Mouse (Mus musculus): ENCODE measurements around the gene Mpnd. TPM values are rescaled to one million over a fixed set of nuclear protein-coding genes. Genes with fewer than 3 reads are reported as not detected.

The Mpnd gene
- polyA plus RNA-seq, 1 experiment: 55.4 TPM

DNA sequence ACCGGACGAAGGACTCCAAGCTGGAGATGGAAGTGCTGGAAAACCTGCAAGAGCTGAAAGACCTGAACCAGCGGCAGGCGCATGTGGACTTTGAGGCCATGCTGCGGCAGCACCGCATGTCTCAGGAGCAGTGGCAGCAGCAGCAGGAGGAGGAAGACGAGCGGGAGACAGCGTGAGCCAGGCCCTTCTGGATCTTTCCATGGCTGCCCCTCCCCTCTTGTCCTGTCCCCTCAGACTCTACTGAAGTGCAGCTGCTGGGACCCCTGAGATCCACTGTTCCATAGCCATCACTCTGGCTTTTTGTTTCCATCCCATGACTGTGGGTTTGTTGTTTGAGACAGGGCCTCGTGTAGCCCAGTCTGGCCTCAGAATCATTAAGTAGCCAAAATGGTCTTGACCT is 41.0 kb upstream of the Mpnd start:
- peaks cover 12% of the 10 kb centered on the region for H3K79me2 ChIP-seq (ENCODE audit: control insufficient read depth, insufficient read depth)
- H3K36me3 ChIP-seq (ENCODE audit: control insufficient read depth, insufficient read depth): peaks cover 31% of the 10 kb centered on the region
- no peaks in the 10 kb centered on the region for H3K27me3 ChIP-seq (ENCODE audit: control insufficient read depth, insufficient read depth, insufficient read length)
- peaks cover 11% of the 10 kb centered on the region for H3K79me3 ChIP-seq (ENCODE audit: low read depth)
- no peak for TF ChIP-seq FOSL1 (IDR thresholded peaks at IDR 0.05; ENCODE audit: insufficient read depth, low read length, poor library complexity, severe bottlenecking)
- no peak for TF ChIP-seq USF1 (IDR thresholded peaks at IDR 0.05; ENCODE audit: low read depth)
- no peak for TF ChIP-seq MYOD1 (IDR thresholded peaks at IDR 0.05; ENCODE audit: control insufficient read depth, insufficient read length, low read depth)
- TF ChIP-seq MYOG (IDR thresholded peaks at IDR 0.05; ENCODE audit: control insufficient read depth, extremely low read depth, insufficient read length): no peak
- no peak for TF ChIP-seq CEBPB (IDR thresholded peaks at IDR 0.05; ENCODE audit: low read depth)
- no peak for TF ChIP-seq CTCF (IDR thresholded peaks at IDR 0.05; ENCODE audit: control insufficient read depth, insufficient read depth, insufficient read length)
- no peak for TF ChIP-seq MAX (IDR thresholded peaks at IDR 0.05)
- no peak overlapping the region for H3ac ChIP-seq (ENCODE audit: control insufficient read depth, insufficient read length, low read depth)
- H3K4me3 ChIP-seq (ENCODE audit: insufficient read depth, poor library complexity, severe bottlenecking): no peak overlapping the region

DNA sequence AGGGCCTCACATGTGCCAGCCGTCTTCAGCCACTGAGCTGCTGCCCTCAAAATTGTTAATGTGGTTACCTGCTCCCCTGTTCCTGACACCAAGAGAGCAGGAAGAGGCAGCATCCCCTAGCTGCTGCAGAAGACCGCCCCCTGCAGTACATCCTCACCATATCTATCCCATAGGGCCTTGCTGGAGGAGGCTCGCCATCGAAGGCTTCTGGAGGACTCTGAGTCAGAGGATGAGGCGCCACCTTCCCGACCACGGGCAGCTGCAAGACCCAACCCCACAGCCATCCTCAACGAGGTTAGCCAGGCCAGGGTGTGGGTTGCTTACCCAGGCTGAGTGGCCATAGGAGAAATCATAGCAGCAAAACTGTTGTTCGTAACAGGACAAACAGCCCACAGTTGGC is 40.5 kb upstream of the Mpnd start:
- no peak overlapping the region for H3ac ChIP-seq (ENCODE audit: control insufficient read depth, insufficient read length, low read depth)
- peaks cover 31% of the 10 kb centered on the region for H3K36me3 ChIP-seq (ENCODE audit: control insufficient read depth, insufficient read depth)
- H3K79me3 ChIP-seq (ENCODE audit: low read depth): peaks cover 7% of the 10 kb centered on the region
- peaks cover 7% of the 10 kb centered on the region for H3K79me2 ChIP-seq (ENCODE audit: control insufficient read depth, insufficient read depth)
- H3K27me3 ChIP-seq (ENCODE audit: control insufficient read depth, insufficient read depth, insufficient read length): no peaks in the 10 kb centered on the region
- H3K4me3 ChIP-seq (ENCODE audit: insufficient read depth, poor library complexity, severe bottlenecking): no peak overlapping the region
- TF ChIP-seq MYOG (IDR thresholded peaks at IDR 0.05; ENCODE audit: control insufficient read depth, extremely low read depth, insufficient read length) (no peak), CTCF (IDR thresholded peaks at IDR 0.05; ENCODE audit: control insufficient read depth, insufficient read depth, insufficient read length) (no peak), MAX (IDR thresholded peaks at IDR 0.05) (no peak), MYOD1 (IDR thresholded peaks at IDR 0.05; ENCODE audit: control insufficient read depth, insufficient read length, low read depth) (no peak), USF1 (IDR thresholded peaks at IDR 0.05; ENCODE audit: low read depth) (no peak), CEBPB (IDR thresholded peaks at IDR 0.05; ENCODE audit: low read depth) (no peak), FOSL1 (IDR thresholded peaks at IDR 0.05; ENCODE audit: insufficient read depth, low read length, poor library complexity, severe bottlenecking) (no peak)

DNA sequence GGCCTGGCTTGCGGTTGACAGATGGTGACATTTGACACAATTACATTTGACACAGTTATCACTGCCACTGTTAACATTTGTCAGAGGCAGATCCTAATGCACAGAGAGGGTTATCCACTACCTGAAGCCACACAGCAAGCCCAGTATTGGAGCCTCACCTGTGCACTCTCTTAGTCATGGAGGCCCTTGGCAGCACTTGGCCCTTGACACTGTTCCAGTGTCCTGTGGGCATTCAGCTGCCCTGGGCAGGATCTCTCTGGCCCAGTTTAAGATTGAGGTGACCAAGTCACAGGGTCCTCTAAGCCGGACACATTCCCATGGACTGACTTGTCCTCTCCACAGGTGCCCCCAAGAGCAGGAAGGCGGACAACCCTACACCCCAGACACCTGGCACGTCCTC is 38.3 kb upstream of the Mpnd start:
- Histone ChIP-seq H3K79me2 (ENCODE audit: control insufficient read depth, insufficient read depth) (no peaks in the 10 kb centered on the region), H3K4me3 (ENCODE audit: insufficient read depth, poor library complexity, severe bottlenecking) (no peak overlapping the region), H3K79me3 (ENCODE audit: low read depth) (peaks cover 2% of the 10 kb centered on the region), H3ac (ENCODE audit: control insufficient read depth, insufficient read length, low read depth) (no peak overlapping the region), H3K36me3 (ENCODE audit: control insufficient read depth, insufficient read depth) (peaks cover 19% of the 10 kb centered on the region), H3K27me3 (ENCODE audit: control insufficient read depth, insufficient read depth, insufficient read length) (peaks cover 20% of the 10 kb centered on the region)
- no peak for TF ChIP-seq MAX (IDR thresholded peaks at IDR 0.05)
- TF ChIP-seq MYOD1 (IDR thresholded peaks at IDR 0.05; ENCODE audit: control insufficient read depth, insufficient read length, low read depth): no peak
- no peak for TF ChIP-seq MYOG (IDR thresholded peaks at IDR 0.05; ENCODE audit: control insufficient read depth, extremely low read depth, insufficient read length)
- no peak for TF ChIP-seq CTCF (IDR thresholded peaks at IDR 0.05; ENCODE audit: control insufficient read depth, insufficient read depth, insufficient read length)
- TF ChIP-seq FOSL1 (IDR thresholded peaks at IDR 0.05; ENCODE audit: insufficient read depth, low read length, poor library complexity, severe bottlenecking): no peak
- no peak for TF ChIP-seq CEBPB (IDR thresholded peaks at IDR 0.05; ENCODE audit: low read depth)
- no peak for TF ChIP-seq USF1 (IDR thresholded peaks at IDR 0.05; ENCODE audit: low read depth)

DNA sequence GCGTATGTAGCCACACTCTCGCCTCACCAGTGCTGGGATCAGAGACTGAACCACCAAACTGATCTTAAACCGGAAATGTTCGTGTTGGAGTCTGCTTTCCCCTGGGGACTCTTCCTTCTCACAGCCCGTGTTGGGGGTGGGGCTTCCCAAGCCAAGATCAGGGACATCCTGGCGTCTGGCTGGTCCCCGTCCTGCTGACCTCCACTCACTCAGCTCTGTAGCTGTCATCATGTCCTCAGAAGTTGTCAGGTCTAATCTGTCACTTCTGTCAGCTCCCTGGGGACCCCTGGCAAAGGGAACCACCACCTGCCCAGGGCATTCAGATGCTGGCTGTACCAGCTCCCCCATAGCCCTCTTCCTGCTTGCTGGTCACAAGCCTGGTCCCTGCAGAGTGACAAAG is 37.3 kb upstream of the Mpnd start:
- TF ChIP-seq MYOG (IDR thresholded peaks at IDR 0.05; ENCODE audit: control insufficient read depth, extremely low read depth, insufficient read length): no peak
- Histone ChIP-seq H3K27me3 (ENCODE audit: control insufficient read depth, insufficient read depth, insufficient read length) (peaks cover 30% of the 10 kb centered on the region), H3K79me2 (ENCODE audit: control insufficient read depth, insufficient read depth) (no peaks in the 10 kb centered on the region), H3K4me3 (ENCODE audit: insufficient read depth, poor library complexity, severe bottlenecking) (no peak overlapping the region), H3ac (ENCODE audit: control insufficient read depth, insufficient read length, low read depth) (no peak overlapping the region), H3K36me3 (ENCODE audit: control insufficient read depth, insufficient read depth) (peaks cover 16% of the 10 kb centered on the region), H3K79me3 (ENCODE audit: low read depth) (no peaks in the 10 kb centered on the region)

DNA sequence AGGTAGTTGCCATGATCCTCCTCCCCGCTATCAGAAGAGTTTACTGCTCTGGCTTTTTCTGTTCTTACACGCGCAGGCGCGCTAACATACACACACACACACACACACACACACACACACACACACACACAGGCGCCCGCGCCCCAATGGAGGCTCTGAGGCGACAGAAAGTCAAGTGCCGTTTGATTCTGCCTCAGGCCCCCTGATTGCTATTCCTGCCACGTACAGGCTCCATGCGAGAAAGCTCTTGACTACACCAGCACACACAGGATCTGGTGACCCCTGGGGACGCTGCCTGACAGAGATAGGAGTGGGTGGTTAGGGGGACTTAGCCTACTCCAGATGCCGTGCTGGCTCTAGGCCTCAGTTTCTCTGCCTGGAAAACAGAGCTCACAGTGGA is 36.0 kb upstream of the Mpnd start:
- no peaks in the 10 kb centered on the region for H3K79me3 ChIP-seq (ENCODE audit: low read depth)
- H3K79me2 ChIP-seq (ENCODE audit: control insufficient read depth, insufficient read depth): no peaks in the 10 kb centered on the region
- no peak overlapping the region for H3K4me3 ChIP-seq (ENCODE audit: insufficient read depth, poor library complexity, severe bottlenecking)
- no peak overlapping the region for H3ac ChIP-seq (ENCODE audit: control insufficient read depth, insufficient read length, low read depth)
- H3K36me3 ChIP-seq (ENCODE audit: control insufficient read depth, insufficient read depth): peaks cover 16% of the 10 kb centered on the region
- TF ChIP-seq MYOG (IDR thresholded peaks at IDR 0.05; ENCODE audit: control insufficient read depth, extremely low read depth, insufficient read length) (no peak), MAX (IDR thresholded peaks at IDR 0.05) (no peak), USF1 (IDR thresholded peaks at IDR 0.05; ENCODE audit: low read depth) (no peak), FOSL1 (IDR thresholded peaks at IDR 0.05; ENCODE audit: insufficient read depth, low read length, poor library complexity, severe bottlenecking) (no peak), CTCF (IDR thresholded peaks at IDR 0.05; ENCODE audit: control insufficient read depth, insufficient read depth, insufficient read length) (no peak), MYOD1 (IDR thresholded peaks at IDR 0.05; ENCODE audit: control insufficient read depth, insufficient read length, low read depth) (no peak)
- H3K27me3 ChIP-seq (ENCODE audit: control insufficient read depth, insufficient read depth, insufficient read length): peaks cover 35% of the 10 kb centered on the region

Measured in C2C12 (cell line).